Mouse (Mus musculus): ENCODE measurements around the gene Azin2. TPM values are rescaled to one million over a fixed set of nuclear protein-coding genes. Genes with fewer than 3 reads are reported as not detected.

The Azin2 gene
- polyA plus RNA-seq, 1 experiment from 2014 or later = 20.3 TPM

DNA sequence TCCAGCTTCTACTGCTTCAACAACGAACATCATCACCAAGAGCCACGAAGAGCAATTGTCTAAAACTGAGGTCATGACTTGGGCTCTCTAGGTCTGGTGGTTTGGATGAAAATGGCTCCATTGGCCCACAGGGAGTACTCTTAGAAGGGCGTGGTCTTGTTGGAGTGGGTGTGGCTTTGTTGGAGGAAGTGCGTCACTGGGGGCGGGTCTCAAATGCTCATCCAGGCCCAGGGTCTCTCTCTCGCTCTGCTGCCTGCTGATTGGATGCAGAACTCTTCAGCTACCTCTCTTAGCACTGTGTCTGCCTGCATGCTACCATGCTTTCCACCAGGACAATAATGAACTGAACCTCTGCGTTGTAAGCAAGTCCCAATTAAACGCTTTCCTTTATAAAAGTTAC is 12.4 kb upstream of the Azin2 start:
- Histone ChIP-seq H3K4me2 (no peak overlapping the region), H3K36me3 (no peaks in the 10 kb centered on the region), H3K9ac (no peak overlapping the region), H3K27ac (no peak overlapping the region), H3K9me3 (replicated peaks) (no peaks in the 10 kb centered on the region), H3K27me3 (0 out of 2 replicates have a peak, but pooled peaks cover 1% of the 10 kb centered on the region), H3K4me3 (replicated peaks) (no peak overlapping the region), H3K4me1 (0 out of 2 replicates have a peak, but pooled peaks cover 8% of the 10 kb centered on the region)
- 88% methylated on average over 8 of the region's 8 CpGs for WGBS
- no peak for ATAC-seq (replicated peaks; ENCODE audit: low FRiP score)

DNA sequence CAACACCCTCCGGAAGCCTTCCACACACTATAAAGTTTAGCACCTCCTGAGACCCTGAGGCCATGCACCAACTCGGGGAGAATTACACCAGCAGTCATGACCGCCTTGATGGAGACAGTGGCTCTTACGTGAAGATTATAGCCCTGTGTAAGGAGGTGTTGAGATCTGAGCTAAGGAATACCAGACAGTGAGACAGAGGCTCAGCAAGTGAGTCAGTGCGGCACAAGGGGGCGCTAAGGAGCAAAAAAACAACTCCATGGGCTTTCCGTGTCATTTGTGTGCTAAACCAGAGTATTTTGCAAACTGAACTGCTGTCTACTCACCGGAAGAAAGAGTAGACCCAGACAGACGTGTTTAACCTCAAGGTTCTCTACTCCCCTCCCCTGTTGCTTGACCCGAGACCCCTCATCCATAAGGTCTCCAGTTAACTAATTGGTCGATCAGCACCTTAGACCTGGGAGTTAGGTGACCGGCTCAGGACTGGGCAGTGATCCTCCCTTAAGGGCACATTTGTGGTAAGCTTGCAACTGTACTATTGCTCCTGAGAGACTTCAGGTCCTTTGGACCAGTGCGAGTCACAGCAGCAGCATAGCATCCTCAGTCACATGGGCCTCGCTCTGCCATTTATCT is 8.9 kb upstream of the Azin2 start:
- Histone ChIP-seq H3K4me2 (no peak overlapping the region), H3K9ac (no peak overlapping the region), H3K4me1 (peaks cover 18% of the 10 kb centered on the region; the same call in 1 of the 2 replicates), H3K9me3 (replicated peaks) (no peaks in the 10 kb centered on the region), H3K4me3 (replicated peaks) (no peak overlapping the region), H3K27me3 (0 out of 2 replicates have a peak, but pooled peaks cover 7% of the 10 kb centered on the region), H3K27ac (no peak overlapping the region), H3K36me3 (no peaks in the 10 kb centered on the region)
- peak; percentile 56 for ATAC-seq (replicated peaks; ENCODE audit: low FRiP score)
- WGBS = 35% methylated on average over 14 of the region's 14 CpGs

DNA sequence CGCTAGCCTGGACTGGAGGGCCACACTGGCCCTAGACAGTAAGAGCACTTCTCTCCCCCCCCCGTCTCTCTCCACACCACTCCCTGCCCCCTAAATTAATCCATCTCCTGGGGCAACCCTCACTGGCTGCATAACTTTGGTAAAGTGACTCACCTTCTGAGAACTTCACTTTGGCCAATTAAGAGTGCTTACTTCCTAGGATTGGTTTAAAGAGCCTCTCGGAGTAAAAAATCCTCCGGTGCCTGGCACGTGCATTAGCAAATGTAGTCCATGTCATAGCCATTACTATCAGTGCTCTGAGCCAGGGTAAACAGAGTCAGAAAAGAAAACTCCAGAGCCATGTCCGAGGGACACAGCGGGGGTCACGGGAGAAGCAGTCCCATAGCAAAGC is 8.2 kb upstream of the Azin2 start:
- Histone ChIP-seq H3K27me3 (0 out of 2 replicates have a peak, but pooled peaks cover 7% of the 10 kb centered on the region), H3K9me3 (replicated peaks) (no peaks in the 10 kb centered on the region), H3K36me3 (no peaks in the 10 kb centered on the region), H3K27ac (no peak overlapping the region), H3K4me3 (replicated peaks) (no peak overlapping the region), H3K9ac (no peak overlapping the region), H3K4me2 (no peak overlapping the region), H3K4me1 (peaks cover 18% of the 10 kb centered on the region; the same call in 1 of the 2 replicates)
- WGBS = 74% methylated on average over 7 of the region's 8 CpGs
- no peak for ATAC-seq (replicated peaks; ENCODE audit: low FRiP score)

DNA sequence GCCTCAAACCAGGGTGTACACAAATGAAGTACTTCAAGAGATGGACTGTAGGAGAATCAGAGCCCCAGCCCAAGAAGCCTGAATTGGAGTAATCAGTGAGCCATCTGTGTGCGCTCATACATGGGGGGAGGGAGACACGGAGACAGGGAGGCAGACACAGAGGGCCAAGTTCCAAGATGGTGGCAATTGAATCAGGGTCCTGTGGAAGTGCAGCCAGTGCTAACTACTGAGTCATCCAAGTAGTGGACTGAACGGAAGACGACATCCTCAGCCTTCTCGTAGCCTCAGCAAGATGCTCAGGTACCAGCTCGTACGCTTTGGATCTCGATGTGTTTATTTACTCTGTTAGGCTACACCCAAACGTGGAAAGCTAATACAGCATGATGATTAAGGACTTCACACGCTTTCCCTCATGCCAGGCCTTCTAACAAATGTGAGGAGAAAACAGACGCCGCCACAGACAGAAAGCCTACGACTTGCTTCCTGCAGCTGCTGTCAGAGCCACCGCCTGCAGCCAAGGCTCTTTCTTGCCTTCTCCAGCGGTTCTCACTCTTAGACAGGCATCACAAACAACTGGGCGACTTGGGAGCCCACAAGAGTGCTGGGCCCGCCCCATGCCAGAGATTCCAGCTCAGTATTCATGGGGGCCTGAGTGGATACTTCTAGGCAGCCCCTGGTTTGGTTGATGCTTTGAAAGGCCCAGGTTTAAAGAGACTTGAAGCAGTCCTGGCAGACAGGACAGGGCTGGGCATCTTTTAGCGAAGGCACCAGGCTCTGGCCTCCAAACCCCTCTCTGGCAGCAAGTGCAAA is 7.6 kb upstream of the Azin2 start:
- Histone ChIP-seq H3K4me1 (peaks cover 18% of the 10 kb centered on the region; the same call in 1 of the 2 replicates), H3K4me3 (replicated peaks) (no peak overlapping the region), H3K27ac (no peak overlapping the region), H3K36me3 (no peaks in the 10 kb centered on the region), H3K27me3 (peaks cover 11% of the 10 kb centered on the region; the same call in 1 of the 2 replicates), H3K9me3 (replicated peaks) (no peaks in the 10 kb centered on the region), H3K4me2 (no peak overlapping the region), H3K9ac (no peak overlapping the region)
- WGBS = 56% methylated on average over 18 of the region's 18 CpGs
- ATAC-seq (replicated peaks; ENCODE audit: low FRiP score) = no peak

DNA sequence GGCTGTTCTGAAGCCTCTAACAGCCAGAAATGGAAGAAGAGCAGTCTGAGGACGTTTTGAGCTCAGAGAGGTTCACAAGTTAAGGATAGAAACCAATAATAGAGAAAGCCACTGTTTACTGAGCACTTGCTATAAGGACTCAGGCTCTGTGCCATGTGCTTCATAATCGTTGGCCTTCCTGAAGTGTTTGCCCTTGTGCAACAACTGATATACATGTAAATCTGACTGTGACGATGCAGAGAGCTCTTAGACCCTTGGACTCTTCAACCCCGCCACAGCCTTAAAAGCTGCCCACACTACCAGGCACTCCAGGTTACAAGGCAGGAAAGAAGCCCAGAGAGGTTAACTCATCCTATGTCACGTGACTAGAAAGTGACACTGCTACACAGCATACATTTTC is 6.8 kb upstream of the Azin2 start:
- Histone ChIP-seq H3K27me3 (peaks cover 16% of the 10 kb centered on the region; the same call in 1 of the 2 replicates), H3K4me2 (no peak overlapping the region), H3K9ac (no peak overlapping the region), H3K4me1 (peaks cover 18% of the 10 kb centered on the region; the same call in 1 of the 2 replicates), H3K4me3 (replicated peaks) (no peak overlapping the region), H3K36me3 (no peaks in the 10 kb centered on the region), H3K9me3 (replicated peaks) (no peaks in the 10 kb centered on the region), H3K27ac (no peak overlapping the region)
- ATAC-seq (replicated peaks; ENCODE audit: low FRiP score) = no peak
- WGBS = 84% methylated on average over 5 of the region's 5 CpGs

DNA sequence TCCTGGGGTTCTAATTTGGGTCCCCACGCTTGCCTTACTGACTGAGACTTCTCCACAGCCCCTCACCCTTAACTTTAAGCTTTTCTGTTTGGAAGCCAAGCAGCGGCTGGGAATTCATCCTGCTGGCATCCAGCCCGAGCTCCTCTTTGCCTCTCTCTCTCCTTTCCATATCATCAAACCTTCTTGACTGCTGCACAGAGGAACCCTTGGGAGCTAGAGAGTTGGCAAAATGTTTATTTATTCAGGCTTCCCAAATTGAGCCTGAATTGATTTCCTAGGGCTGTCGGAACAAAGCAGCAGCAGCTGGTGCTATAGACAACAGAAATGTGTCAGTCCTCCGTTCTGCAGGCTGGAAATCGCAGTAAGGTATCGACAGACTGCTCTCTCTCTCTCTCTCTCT is 4.5 kb upstream of the Azin2 start:
- no peaks in the 10 kb centered on the region for H3K36me3 ChIP-seq
- peaks cover 30% of the 10 kb centered on the region for H3K4me1 ChIP-seq
- H3K9me3 ChIP-seq (replicated peaks) = no peaks in the 10 kb centered on the region
- 41% methylated on average over 7 of the region's 7 CpGs for WGBS
- H3K4me3 ChIP-seq (replicated peaks) = no peak overlapping the region
- H3K4me2 ChIP-seq = no peak overlapping the region
- no peak for ATAC-seq (replicated peaks; ENCODE audit: low FRiP score)
- no peak overlapping the region for H3K27ac ChIP-seq
- no peak overlapping the region for H3K9ac ChIP-seq
- peaks cover 20% of the 10 kb centered on the region; the same call in 1 of the 2 replicates for H3K27me3 ChIP-seq

DNA sequence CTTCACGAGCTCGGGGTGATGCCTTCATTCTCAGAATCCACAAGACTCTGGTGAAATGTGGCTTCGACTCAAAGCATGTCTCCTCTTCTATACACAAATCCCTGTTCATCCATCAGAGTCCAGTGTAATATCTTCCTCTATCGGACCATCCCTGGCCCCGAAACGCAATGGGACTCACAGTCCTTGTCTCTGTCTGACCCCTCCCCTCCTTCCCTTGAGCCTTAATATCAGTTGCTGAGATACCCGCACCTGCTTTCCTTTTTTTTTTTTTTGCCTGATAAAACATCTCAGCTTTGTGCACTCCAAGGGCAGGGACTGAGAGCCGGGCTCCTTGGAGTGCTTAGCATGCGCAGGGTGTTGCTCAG is 666 bp upstream of the Azin2 start:
- peak overlapping the region; percentile 69 for H3K27ac ChIP-seq
- no peaks in the 10 kb centered on the region for H3K9me3 ChIP-seq (replicated peaks)
- H3K36me3 ChIP-seq = no peaks in the 10 kb centered on the region
- 0 out of 2 replicates have a peak, but pooled peaks have one; percentile 7 for ATAC-seq (replicated peaks; ENCODE audit: low FRiP score)
- H3K4me2 ChIP-seq = peak overlapping the region; percentile 96
- H3K4me3 ChIP-seq (replicated peaks) = peak overlapping the region; percentile 82
- 4% methylated on average over 9 of the region's 9 CpGs for whole genome bisulfite sequencing
- peaks cover 38% of the 10 kb centered on the region for H3K4me1 ChIP-seq
- H3K9ac ChIP-seq = peak overlapping the region; percentile 87
- peaks cover 17% of the 10 kb centered on the region; the same call in 1 of the 2 replicates for H3K27me3 ChIP-seq

DNA sequence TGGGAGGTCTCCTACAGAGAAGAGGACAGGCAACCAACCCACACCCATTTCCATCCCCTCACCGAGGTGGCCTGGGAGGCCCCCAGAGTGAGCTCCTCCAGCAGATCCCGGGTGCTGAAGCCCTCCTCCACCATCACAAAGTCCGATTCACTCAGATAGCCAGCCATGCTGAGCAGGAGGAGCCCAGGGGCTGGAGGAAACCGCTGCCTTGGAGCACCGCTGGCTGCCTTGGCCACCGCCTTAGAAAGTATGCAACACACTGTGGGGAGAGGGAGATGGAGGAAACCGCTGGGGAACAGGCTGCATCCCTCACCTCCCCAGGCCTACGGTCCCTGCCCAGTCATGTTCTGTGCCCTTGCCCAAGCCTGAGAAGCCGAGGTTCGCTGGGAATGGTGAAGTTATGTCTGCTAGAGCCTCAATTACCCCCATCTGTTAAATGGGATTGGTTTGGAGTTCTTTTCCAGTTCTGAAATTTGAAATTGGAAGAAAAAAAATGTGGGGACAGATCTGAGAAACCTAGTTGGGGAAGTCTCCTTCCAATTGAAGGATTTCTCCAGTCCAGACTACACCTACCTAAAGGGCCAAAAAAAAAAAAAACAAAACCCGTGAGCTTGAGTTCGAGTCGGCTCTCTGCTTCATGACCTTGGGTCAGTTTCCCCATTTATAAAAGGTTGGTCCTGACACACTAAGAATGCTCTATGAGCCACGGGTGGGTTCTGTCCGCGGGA is 777 bp downstream of the Azin2 start:
- Histone ChIP-seq H3K9me3 (replicated peaks) (no peaks in the 10 kb centered on the region), H3K4me1 (peaks cover 38% of the 10 kb centered on the region), H3K4me3 (replicated peaks) (peak overlapping the region; percentile 82), H3K27me3 (peaks cover 17% of the 10 kb centered on the region; the same call in 1 of the 2 replicates), H3K4me2 (peak overlapping the region; percentile 96), H3K9ac (peak overlapping the region; percentile 87), H3K27ac (0 out of 2 replicates have a peak overlapping the region, but pooled peaks have one; percentile 58), H3K36me3 (no peaks in the 10 kb centered on the region)
- ATAC-seq (replicated peaks; ENCODE audit: low FRiP score) = no peak
- WGBS = 5% methylated on average over 16 of the region's 16 CpGs

DNA sequence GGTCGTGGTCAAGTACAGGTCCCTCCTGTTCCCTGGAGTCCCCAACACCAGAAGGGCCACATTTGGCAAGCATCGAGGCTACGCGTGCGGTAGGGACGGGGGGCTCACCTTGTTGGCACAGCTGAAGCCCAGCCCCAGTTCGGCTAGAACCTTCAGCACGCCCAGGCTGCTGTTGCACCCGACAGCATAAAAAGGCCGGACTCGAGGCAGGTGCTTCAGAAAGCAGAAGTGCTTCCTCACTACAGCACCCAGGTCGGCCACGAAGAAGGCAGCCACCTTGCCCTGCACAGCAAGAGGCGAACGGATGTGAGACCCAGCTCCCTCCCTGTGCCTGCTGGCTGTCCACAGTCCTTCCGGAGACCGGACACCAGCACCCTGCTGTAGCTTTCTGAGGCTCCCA is 2.6 kb downstream of the Azin2 start:
- Histone ChIP-seq H3K9ac (no peak overlapping the region), H3K9me3 (replicated peaks) (no peaks in the 10 kb centered on the region), H3K4me2 (no peak overlapping the region), H3K4me3 (replicated peaks) (no peak overlapping the region), H3K36me3 (no peaks in the 10 kb centered on the region), H3K27me3 (peaks cover 13% of the 10 kb centered on the region; the same call in 1 of the 2 replicates), H3K27ac (no peak overlapping the region), H3K4me1 (peaks cover 38% of the 10 kb centered on the region)
- no peak for ATAC-seq (replicated peaks; ENCODE audit: low FRiP score)
- WGBS = 89% methylated on average over 17 of the region's 17 CpGs

DNA sequence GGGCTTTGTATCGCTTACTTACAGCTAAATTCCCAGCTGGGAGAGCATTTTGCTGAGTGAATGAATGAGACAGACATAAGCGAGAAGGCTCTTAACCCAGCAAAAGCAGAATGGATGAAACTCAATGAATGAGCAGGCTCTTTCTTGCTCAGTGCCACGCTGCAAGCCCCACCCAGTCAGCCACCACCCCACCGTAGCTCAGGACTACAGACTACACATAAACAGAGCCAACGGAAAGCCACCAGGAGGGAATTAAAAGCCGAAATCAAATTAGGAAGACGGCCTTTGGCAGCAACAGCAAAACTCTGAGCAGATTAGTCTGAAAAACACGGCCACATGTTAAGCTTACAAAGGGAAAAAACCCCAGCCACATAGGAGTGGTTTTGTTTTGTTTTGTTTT is 3.4 kb downstream of the Azin2 start:
- 85% methylated on average over 8 of the region's 8 CpGs for WGBS

DNA sequence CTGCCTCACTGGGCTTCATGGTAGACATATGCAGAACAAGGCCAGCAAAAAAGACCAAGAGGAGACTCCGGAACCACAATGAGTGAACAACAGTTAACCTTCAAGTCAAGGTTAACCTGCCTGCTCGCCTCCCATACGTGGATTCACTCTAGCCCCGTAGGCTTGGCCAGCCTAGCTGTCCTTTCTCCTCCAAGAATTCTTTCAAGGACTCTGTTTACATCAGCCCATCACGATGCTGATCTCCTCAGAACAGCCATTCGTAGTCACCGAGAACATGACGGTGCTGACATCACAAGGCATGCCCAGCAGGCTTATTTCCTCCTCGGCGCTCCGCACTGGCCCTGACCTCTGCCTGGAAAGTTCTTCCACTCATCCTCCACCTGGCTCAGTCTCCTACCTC is 4.1 kb downstream of the Azin2 start:
- 78% methylated on average over 11 of the region's 11 CpGs for WGBS
- Histone ChIP-seq H3K9me3 (replicated peaks) (no peaks in the 10 kb centered on the region), H3K36me3 (no peaks in the 10 kb centered on the region), H3K27ac (peak overlapping the region; percentile 43), H3K4me1 (peaks cover 36% of the 10 kb centered on the region), H3K9ac (0 out of 2 replicates have a peak overlapping the region, but pooled peaks have one; percentile 2), H3K4me3 (replicated peaks) (no peak overlapping the region), H3K27me3 (0 out of 2 replicates have a peak, but pooled peaks cover 4% of the 10 kb centered on the region), H3K4me2 (no peak overlapping the region)
- no peak for ATAC-seq (replicated peaks; ENCODE audit: low FRiP score)

More for the DNA sequence above, 3.4 kb downstream of the Azin2 start:
- H3K4me3 ChIP-seq (replicated peaks) = no peak overlapping the region
- no peak overlapping the region for H3K9ac ChIP-seq
- no peak for ATAC-seq (replicated peaks; ENCODE audit: low FRiP score)
- H3K27ac ChIP-seq = no peak overlapping the region
- no peaks in the 10 kb centered on the region for H3K36me3 ChIP-seq
- no peaks in the 10 kb centered on the region for H3K9me3 ChIP-seq (replicated peaks)
- peaks cover 38% of the 10 kb centered on the region for H3K4me1 ChIP-seq
- H3K4me2 ChIP-seq = no peak overlapping the region
- 0 out of 2 replicates have a peak, but pooled peaks cover 6% of the 10 kb centered on the region for H3K27me3 ChIP-seq
